Comparison of ENCODE assay signal across 8 mouse cellular contexts in the genomic region with DNA sequence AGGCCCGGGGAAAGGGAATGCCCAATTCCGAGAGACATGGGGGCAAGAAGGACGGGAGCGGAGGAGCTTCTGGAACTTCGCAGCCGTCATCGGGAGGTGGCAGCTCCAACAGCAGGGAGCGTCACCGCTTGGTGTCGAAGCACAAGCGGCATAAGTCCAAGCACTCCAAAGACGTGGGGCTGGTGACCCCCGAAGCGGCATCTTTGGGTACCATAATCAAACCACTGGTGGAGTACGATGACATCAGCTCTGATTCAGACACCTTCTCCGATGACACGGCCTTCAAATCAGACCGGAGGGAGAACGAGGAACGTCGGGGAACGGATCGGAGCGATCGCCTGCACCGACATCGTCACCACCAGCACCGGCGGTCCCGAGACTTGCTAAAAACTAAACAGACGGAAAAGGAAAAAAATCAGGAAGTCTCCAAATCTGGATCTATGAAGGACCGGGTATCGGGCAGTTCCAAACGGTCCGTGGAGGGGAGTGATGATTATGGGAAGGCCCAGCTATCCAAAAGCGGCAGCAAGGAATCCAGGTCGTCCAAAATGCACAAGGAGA. TPM values are rescaled to one million over a fixed set of nuclear protein-coding genes. Genes with fewer than 3 reads are reported as not detected.
DNase-seq lines count a peak whose midpoint lies in the region; ATAC-seq lines count a peak whose summit lies in the region.

No protein-coding gene starts in this region.

- under 1% methylated on average over 37 of the region's 37 CpGs for WGBS in midbrain, embryonic 16.5 days

- intact Hi-C loops in gastrocnemius, postnatal 14 days (cut with DNase I; ENCODE audit: low total_unique reads), result no loop called here

- peak overlapping the region; percentile 84 for H3K4me2 ChIP-seq in midbrain, embryonic 16.5 days (ENCODE audit: low read length)

- peaks cover 28% of the 10 kb centered on the region for H3K4me1 ChIP-seq in midbrain, embryonic 16.5 days (ENCODE audit: control insufficient read depth, insufficient read depth, low read length)

- peak overlapping the region; percentile 99 for H3K9ac ChIP-seq in midbrain, embryonic 16.5 days (ENCODE audit: low read depth, low read length)

- H3K9me3 ChIP-seq in midbrain, embryonic 16.5 days (replicated peaks; ENCODE audit: control insufficient read depth, low read length, poor library complexity, severe bottlenecking), result no peaks in the 10 kb centered on the region

- H3K27me3 ChIP-seq in midbrain, embryonic 16.5 days (ENCODE audit: control insufficient read depth, insufficient read depth, low read depth, low read length), result no peaks in the 10 kb centered on the region

- DNase-seq in gastrocnemius, adult 8-10 months (ENCODE audit: low spot score in 2 of 2), result peak; percentile 13 to 41
- DNase-seq in gastrocnemius, postnatal 14 days, result no peak
- peak; percentile 53 for DNase-seq in urinary bladder, adult 2 months (ENCODE audit: low spot score)
- DNase-seq in urinary bladder, postnatal 25 days (ENCODE audit: low spot score), result no peak
- peak; percentile 43 to 59 for DNase-seq in frontal cortex, postnatal 36 days (ENCODE audit: low spot score in 2 of 2)
- peak; percentile 54 for DNase-seq in layer of hippocampus, postnatal 36 days

- ATAC-seq in midbrain, embryonic 16.5 days, result peak; percentile 55
- ATAC-seq in activated CD4-positive, CD25-positive, alpha-beta regulatory T cell, adult 4 months, result no peak

- H3K27ac ChIP-seq in midbrain, embryonic 16.5 days (ENCODE audit: low read length), result peak overlapping the region; percentile 99

- H3K4me3 ChIP-seq in midbrain, embryonic 16.5 days (ENCODE audit: low read depth, low read length), result peak overlapping the region; percentile 97

- H3K36me3 ChIP-seq in midbrain, embryonic 16.5 days (ENCODE audit: control insufficient read depth, insufficient read depth, low read length), result no peaks in the 10 kb centered on the region

RNA-seq across cellular contexts. Expression of a gene that starts 0.6 kb away (rescaled TPM):
- total RNA-seq in gastrocnemius, adult 8-10 months (2022), result 10 to 100 TPM; 10.5 to 15.2 (median 11.3) TPM
- total RNA-seq in gastrocnemius, postnatal 14 days (2021), result 10 to 100 TPM; 14.6 to 17.0 TPM
- 20.5 and 21.1 TPM in 2 replicates for polyA plus RNA-seq in urinary bladder, adult 2 months (2012; rRNA removed)
- 10 to 100 TPM; 40.9 to 41.1 TPM for total RNA-seq in layer of hippocampus, postnatal 36 days (2021)
- polyA plus RNA-seq in midbrain, embryonic 16.5 days (2015; fragmentation: Nextera tagmentation; extraction: Ambion mirVana), result 6.9 and 8.3 TPM in 2 replicates
- polyA plus RNA-seq in activated CD4-positive, CD25-positive, alpha-beta regulatory T cell, adult 4 months (2017; shearing (Covaris generic)), result 10 to 100 TPM; 24.6 to 24.9 TPM

RNA-seq across cellular contexts. Expression of a gene that starts 10.3 kb away (rescaled TPM):
- 10 to 100 TPM; 21.4 to 28.2 (median 25.6) TPM for total RNA-seq in gastrocnemius, adult 8-10 months (2022)
- 10 to 100 TPM; 23.0 to 24.6 TPM for total RNA-seq in gastrocnemius, postnatal 14 days (2021)
- 20.7 and 21.2 TPM in 2 replicates for polyA plus RNA-seq in urinary bladder, adult 2 months (2012; rRNA removed)
- 10 to 100 TPM; 53.8 to 55.9 TPM for total RNA-seq in layer of hippocampus, postnatal 36 days (2021)
- 53.0 and 62.5 TPM in 2 replicates for polyA plus RNA-seq in midbrain, embryonic 16.5 days (2015; fragmentation: Nextera tagmentation; extraction: Ambion mirVana)
- polyA plus RNA-seq in activated CD4-positive, CD25-positive, alpha-beta regulatory T cell, adult 4 months (2017; shearing (Covaris generic)), result 10 to 100 TPM; 60.6 to 70.5 TPM

RNA-seq across cellular contexts. Expression of a gene that starts 53.2 kb away (rescaled TPM):
- 10 to 100 TPM in 2 of 4 experiments, 1 to 10 TPM in 2; 8.0 to 12.4 (median 9.4) TPM for total RNA-seq in gastrocnemius, adult 8-10 months (2022)
- total RNA-seq in gastrocnemius, postnatal 14 days (2021), result 10 to 100 TPM in 1 of 2 experiments, 1 to 10 TPM in 1; 8.9 to 12.1 TPM
- polyA plus RNA-seq in urinary bladder, adult 2 months (2012; rRNA removed), result 19.9 and 22.0 TPM in 2 replicates
- 10 to 100 TPM; 36.5 TPM for total RNA-seq in layer of hippocampus, postnatal 36 days (2021)
- polyA plus RNA-seq in midbrain, embryonic 16.5 days (2015; fragmentation: Nextera tagmentation; extraction: Ambion mirVana), result 25.5 and 30.7 TPM in 2 replicates
- 1 to 10 TPM; 7.7 to 8.4 TPM for polyA plus RNA-seq in activated CD4-positive, CD25-positive, alpha-beta regulatory T cell, adult 4 months (2017; shearing (Covaris generic))

Comparison
In these comparisons a context has a peak if more than half of its experiments do, and no peak if none do; other contexts are left out.
1. DNase-seq: peak in gastrocnemius, adult 8-10 months (2 of 2), urinary bladder, adult 2 months (single experiment), frontal cortex, postnatal 36 days (2 of 2) and layer of hippocampus, postnatal 36 days (2 of 2); none in gastrocnemius, postnatal 14 days (single experiment) and urinary bladder, postnatal 25 days (single experiment).